Mouse (Mus musculus) spleen, postnatal 14 days (tissue): ENCODE results near the gene Prr36.
A peak's percentile ranks its signal among the peaks of the same experiment; 100 is the strongest.

Source experiments
- DNase-seq, 2 experiments: peaks; one replicate each; pipeline ENCODE4 v3.0.0; 2021 to 2022; ENCODE audit warnings: low spot score in 2 of 2

Prr36 gene

GRCm38 (mm10) chr8:4239193-4239890 is 22.1 kb upstream of the Prr36 start:
- no peak for DNase-seq

GRCm38 (mm10) chr8:4238434-4239192 is 21.4 kb upstream of the Prr36 start, which contains the start of the genes Map2k7 and Gm49320:
TSS of gene Map2k7 (plus strand) at chr8:4238740.
TSS of gene Gm49320 (plus strand) at chr8:4238865.
- peak; percentile 97 to 99 for DNase-seq

GRCm38 (mm10) chr8:4237814-4238433 is 20.7 kb upstream of the Prr36 start:
- DNase-seq: no peak

- DNase-seq: no peak
Observed at GRCm38 (mm10) chr8:4230612-4231351, 13.5 kb upstream of the Prr36 start.

GRCm38 (mm10) chr8:4229784-4230183 is 12.5 kb upstream of the Prr36 start:
- DNase-seq: no peak

- DNase-seq: no peak
Observed at GRCm38 (mm10) chr8:4227919-4228318, 10.7 kb upstream of the Prr36 start.

GRCm38 (mm10) chr8:4226739-4227347 is 9.6 kb upstream of the Prr36 start, which contains the start of gene Lrrc8e:
TSS of gene Lrrc8e (plus strand) at chr8:4226827.
- DNase-seq: no peak

- DNase-seq: no peak
Observed at GRCm38 (mm10) chr8:4226323-4226722, 9.1 kb upstream of the Prr36 start.

GRCm38 (mm10) chr8:4222059-4222458 is 4.8 kb upstream of the Prr36 start:
- DNase-seq: no peak

- no peak for DNase-seq
Observed at GRCm38 (mm10) chr8:4219617-4220016, 2.4 kb upstream of the Prr36 start.

- no peak for DNase-seq
Observed at GRCm38 (mm10) chr8:4216296-4216695, 963 bp downstream of the Prr36 start.

GRCm38 (mm10) chr8:4214006-4214980 is 3.0 kb downstream of the Prr36 start:
- DNase-seq: peak in 1 of 2 experiments; percentile 38

GRCm38 (mm10) chr8:4213210-4214005 is 3.9 kb downstream of the Prr36 start:
- DNase-seq: peak in 1 of 2 experiments; percentile 17

- no peak for DNase-seq
Observed at GRCm38 (mm10) chr8:4212809-4213209, 4.5 kb downstream of the Prr36 start.

- DNase-seq: no peak
Observed at GRCm38 (mm10) chr8:4211097-4211496, 6.2 kb downstream of the Prr36 start.

- DNase-seq: no peak
Observed at GRCm38 (mm10) chr8:4207016-4207350, 10.3 kb downstream of the Prr36 start.

GRCm38 (mm10) chr8:4206182-4207015 is 10.9 kb downstream of the Prr36 start:
- DNase-seq: no peak
